Mouse (Mus musculus) frontal cortex, postnatal 14 days (tissue): ENCODE data around the gene Med6.

Experiments used
- DNase-seq, 2 experiments: peaks; one replicate each; pipeline ENCODE4 v3.0.0; 2022; ENCODE audit warnings: low spot score in 2 of 2

Med6 gene

DNA sequence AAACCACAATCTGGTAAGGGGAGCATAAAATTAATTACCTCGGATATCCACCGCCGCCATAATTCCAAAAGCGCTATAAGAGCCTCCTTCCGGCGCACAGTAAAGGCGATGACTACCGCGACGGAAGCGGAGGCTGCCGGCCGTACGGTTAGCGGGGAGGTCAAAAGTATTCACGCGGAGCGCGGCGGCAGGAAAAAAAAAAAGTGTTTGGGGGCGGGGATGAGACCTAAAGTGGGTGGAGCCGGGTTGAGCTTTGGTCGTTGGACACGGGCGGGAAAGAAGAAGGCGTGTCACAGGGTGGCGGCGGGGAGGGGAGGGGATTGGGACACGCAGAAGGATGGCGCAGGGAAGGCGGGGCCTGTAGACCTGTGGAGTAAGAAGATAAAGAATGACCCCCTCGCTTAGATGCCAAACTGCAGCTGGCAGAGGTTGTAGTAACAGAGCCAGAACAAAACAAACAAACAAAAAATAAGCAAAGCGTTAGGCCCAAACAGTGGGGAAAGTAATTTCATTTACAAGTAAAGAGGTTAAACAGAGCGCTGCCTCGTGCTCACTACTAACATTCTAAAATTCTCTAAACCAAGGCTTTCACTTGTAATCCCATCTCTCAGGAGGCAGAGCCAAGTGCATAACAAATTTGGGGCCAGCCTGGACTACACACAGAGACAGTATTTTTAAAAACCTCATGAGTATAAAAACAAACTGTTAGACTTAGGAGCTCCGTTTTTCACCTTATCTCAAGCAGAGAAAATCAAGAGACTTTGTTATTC, at the start of gene Med6:
Med6 (minus strand) TSS at position 107 of the 770 bp plus-strand sequence.
- DNase-seq = peak; percentile 85 to 86

GRCm38 (mm10) chr12:81642361-81643082, 47.7 kb upstream of the Med6 start:
- DNase-seq = no peak

GRCm38 (mm10) chr12:81640656-81641055, 45.8 kb upstream of the Med6 start:
- no peak for DNase-seq

- DNase-seq = no peak
Observed at GRCm38 (mm10) chr12:81633246-81633645, 38.4 kb upstream of the Med6 start.

GRCm38 (mm10) chr12:81631661-81632401, 37.0 kb upstream of the Med6 start:
- peak; percentile 28 to 32 for DNase-seq

DNA sequence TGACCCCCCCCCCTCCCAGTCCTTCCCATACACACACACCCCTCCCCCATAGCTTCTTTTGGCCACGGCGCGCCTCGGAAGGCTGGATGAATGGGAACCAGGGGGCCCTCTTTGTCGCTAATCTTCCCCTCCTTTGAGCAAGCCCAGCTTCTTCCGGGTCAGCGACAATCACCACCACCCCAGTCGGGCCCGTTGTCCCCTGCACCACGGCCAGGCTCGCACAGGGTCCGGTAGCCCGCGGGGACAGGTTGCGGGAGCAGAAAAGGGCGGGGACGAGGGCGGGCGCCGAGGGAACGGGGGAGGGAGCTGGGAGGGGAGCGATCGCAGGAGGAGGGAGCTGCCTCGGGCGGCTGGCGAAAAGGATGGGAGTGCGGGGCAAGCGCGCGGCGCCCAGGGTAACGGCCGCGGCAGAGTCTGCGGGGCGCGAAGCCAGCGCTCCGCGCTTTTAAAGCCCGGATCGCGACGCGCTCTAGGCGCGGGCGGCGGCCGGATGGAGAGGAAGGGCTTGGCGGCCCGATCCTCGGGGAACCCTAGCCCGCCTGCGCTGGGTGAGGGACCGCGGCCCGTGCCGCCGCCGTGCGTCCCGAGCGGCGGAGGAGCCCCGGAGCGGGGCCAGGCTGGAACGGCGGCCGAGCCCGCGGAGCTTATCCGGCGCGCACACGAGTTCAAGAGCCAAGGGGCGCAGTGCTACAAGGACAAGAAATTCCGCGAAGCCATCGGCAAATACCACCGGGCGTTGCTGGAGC, 36.3 kb upstream of the Med6 start, which contains the start of gene Ttc9:
Ttc9 (plus strand) TSS at position 335 of the 746 bp plus-strand sequence.
- peak; percentile 20 to 42 for DNase-seq

DNA sequence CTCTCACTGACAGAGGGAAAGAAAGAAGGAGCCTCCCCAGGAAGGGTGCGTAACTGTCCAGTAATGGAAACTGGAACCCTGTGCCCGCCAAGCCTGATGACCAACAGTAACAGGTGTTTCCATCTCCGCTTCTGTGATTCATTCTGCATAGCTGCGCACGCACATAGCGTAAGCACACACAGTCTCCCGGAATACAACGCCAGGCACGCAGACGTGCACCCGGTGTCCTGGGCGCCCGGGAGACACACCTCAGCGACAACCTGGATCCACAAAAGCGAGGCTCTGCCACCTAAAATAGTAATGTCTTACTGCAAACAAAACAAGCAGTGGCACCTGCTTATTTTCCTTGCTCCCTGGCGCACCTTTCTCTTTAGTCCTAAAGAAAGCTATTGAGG, 35.7 kb upstream of the Med6 start:
- DNase-seq = peak; percentile 38 to 57

DNA sequence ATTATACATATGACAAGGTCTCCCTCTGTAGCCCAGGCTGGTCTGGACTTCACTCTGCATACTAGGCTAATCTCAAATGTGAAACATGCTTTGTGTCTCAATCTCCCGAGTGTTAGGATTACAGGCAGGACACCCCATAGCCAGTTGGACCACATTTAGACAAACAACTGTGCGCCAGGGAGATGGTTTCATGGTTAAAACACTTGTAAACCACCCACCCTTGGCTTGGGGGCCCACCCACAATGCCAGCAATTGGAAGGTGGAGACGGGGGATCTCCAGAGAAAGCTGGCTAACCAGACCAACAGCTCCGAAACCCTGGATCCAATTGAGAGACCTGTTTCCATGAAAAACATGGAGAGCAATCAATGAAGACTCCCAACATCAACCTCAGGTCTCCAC, 33.3 kb upstream of the Med6 start:
- DNase-seq = no peak

- DNase-seq = no peak
Observed at GRCm38 (mm10) chr12:81627426-81627825, 32.6 kb upstream of the Med6 start.

- DNase-seq = no peak
Observed at GRCm38 (mm10) chr12:81626226-81626861, 31.5 kb upstream of the Med6 start.

DNA sequence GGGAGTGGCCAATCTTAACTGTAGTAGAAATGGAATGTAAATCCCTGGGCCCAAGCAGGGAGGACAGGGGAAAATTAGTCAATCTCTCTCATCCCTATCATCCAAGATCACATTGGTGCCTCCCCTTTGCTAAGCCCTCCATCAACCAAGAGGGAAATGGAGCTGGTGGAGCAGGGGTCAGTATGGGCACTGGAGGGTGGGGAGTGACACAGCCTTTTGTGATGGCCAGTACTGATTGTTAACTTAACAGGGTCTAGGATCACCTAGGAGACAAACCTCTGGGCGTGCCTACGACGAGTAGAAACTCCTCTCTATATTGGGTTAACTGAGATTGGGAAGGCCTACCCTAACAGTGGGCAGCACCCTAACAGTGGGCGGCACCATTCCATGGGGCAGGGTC, 28.6 kb upstream of the Med6 start:
- DNase-seq = no peak

DNA sequence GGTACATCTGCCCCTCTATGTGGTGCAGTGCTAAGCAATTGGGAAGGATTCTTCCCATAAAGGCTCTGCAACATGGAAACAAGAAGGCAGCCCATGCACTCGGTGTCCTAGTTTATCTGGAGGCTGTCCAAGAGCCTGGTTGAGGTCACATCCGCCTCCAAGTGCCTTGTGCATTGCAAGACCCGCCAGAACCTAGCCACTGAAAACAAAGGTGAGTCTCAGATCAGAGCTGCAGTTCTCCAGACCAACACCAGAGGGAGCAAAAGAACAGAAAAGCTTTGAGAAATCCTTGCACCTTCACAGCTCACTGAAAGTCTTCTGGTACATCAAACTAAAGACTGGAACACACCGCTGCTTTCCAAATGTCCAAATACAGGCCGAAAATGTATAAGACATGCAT, 24.5 kb upstream of the Med6 start:
- peak; percentile 53 to 81 for DNase-seq

- DNase-seq = no peak
Observed at GRCm38 (mm10) chr12:81616980-81617379, 22.2 kb upstream of the Med6 start.

DNA sequence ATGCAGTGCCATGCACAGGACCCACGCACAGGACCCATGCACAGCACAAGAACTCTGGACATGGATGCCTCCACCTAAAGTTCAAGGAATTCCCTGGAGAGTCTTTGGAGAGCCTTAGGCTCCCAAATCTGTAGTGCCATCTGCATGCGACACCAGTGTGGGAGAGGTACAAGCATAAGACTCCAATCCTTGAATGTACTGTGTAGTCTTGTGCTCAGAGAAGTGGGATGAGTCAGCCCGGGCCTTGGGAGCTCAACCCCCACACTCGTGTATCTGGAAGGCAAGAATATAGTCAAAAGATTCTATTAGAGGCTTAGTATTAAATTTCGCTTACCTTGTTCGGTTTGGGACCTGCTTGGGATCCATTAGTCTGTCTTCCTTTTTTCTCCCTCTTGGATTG, 21.0 kb upstream of the Med6 start:
- no peak for DNase-seq

- DNase-seq = no peak
Observed at GRCm38 (mm10) chr12:81609445-81609844, 14.6 kb upstream of the Med6 start.

- no peak for DNase-seq
Observed at GRCm38 (mm10) chr12:81604995-81605784, 10.4 kb upstream of the Med6 start.

DNA sequence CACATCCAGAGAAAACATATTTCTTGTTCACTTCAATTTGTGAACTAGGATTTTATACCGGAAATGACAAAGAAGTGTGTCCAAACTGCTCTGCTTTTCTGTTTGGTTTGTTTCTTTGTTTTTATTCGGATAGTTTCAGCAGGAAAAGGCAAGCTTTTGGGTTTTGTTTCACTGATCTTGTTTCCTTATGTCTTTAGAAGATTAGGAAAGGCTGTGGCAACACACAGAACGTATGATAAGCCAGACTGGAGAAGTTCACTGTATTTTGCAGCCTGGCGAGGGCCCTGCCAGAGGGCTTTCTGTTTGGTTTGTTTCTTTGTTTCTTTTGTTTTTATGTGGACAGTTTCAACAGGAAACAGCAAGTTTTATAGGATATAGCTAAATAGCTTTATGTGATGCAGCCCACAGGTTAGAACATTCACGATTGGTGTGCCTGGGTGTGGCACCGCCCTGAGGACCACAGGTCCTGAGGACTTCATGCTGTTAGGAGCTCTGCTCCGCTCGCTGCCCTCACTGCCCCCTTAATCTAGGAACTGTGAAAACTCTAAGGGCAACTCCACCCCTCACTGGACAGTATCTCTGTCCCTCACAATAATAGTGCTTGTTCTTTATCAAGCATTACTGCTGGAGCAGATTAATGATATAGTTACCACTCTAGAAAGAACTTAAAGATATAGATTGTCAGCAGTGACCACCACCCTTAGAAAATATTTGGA, 1.9 kb upstream of the Med6 start:
- no peak for DNase-seq

GRCm38 (mm10) chr12:81568374-81568773, 26.4 kb downstream of the Med6 start, which contains the start of gene Adam21:
TSS of gene Adam21 (minus strand) at chr12:81568474.
- no peak for DNase-seq

DNA sequence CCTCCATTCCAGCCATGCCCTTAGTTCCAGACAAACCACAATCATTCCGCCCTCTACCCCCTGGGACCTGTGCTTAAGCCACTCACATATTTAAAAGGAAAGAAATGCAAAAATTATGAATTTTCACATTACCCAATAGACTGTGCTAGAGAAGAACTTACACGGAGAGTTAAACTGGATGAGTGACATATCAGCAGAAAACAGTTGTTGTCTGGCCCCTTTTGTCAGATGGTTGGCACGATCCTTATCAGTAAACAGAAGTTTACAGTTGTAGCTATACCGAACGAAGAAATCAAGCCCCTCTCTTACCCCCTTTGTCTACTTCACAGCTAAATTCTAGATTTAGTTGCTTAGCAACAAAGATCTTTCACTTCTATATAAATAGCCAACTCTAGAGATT, 26.9 kb downstream of the Med6 start:
- no peak for DNase-seq

- DNase-seq = no peak
Observed at GRCm38 (mm10) chr12:81564173-81564572, 30.6 kb downstream of the Med6 start.
